Mouse (Mus musculus): ENCODE results near the gene Leng1.

DNA sequence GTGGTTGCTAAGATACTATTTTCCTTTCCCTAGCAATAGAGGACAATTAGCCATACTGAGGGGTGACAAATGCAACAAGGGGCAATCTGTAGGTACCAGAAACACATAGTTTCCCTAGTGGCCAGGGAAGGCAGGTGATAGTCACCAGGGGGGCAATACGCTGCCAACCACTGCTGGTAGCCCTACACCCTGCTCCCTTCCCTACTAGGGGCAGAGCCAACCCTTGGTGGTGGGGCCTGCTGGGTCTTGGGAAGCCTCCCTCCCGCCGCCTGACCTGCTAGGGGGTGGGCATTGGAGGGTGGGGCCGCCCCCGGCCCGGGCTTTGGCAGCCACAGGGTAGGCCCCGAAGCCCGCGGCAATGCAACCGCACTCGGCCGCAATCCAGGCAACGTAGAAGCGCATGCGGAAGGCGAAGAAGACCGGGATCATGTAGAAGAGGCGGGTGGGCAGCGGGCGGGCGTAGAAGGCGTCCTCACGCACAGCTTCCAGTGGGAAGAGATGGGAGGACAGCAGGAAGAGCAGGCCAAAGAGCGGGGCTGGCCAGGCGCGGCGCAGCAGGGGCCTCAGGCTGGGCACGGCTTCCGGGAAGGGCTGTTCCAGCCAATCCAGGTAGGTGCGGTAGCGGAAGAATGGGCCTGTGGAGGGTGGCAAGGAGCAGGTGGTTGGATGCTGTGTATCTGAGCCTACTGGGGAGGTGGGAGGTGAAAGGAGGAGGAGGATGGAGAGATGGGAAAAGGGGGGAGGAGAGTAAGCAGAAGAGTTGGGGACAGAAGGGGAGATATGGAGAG, 20.0 kb upstream of the Leng1 start:
- no peak for TF ChIP-seq POLR2A (IDR thresholded peaks at IDR 0.05; ENCODE audit: insufficient read length, low read depth)
- no peak for TF ChIP-seq MYOG (IDR thresholded peaks at IDR 0.05; ENCODE audit: control insufficient read depth in 1 of 3, insufficient read depth in 1 of 3, insufficient read length in 2 of 3, low read depth in 2 of 3)
- TF ChIP-seq USF1 (IDR thresholded peaks at IDR 0.05; ENCODE audit: low read depth): no peak
- no peak for TF ChIP-seq TCF12 (IDR thresholded peaks at IDR 0.05; ENCODE audit: insufficient read depth, poor library complexity, severe bottlenecking)
- TF ChIP-seq MAX (IDR thresholded peaks at IDR 0.05; ENCODE audit: low read depth): no peak
- TF ChIP-seq MYOD1 (IDR thresholded peaks at IDR 0.05; ENCODE audit: control insufficient read depth in 1 of 3, insufficient read length in 2 of 3, low read depth in 2 of 3): no peak
